Mouse (Mus musculus) bone marrow, adult 2 months (tissue): Measurements from ENCODE around the gene Zfp352.

Source experiments
- CTCF ChIP-seq: fragments of 200-500 bp; IDR thresholded peaks from 2 replicates; pipeline ENCODE4 v1.5.1; 2011; ENCODE audit warnings: low read length, control low read depth; ENCODE audit not compliant: control insufficient read depth, insufficient read depth
- POLR2A ChIP-seq: fragments of 200-500 bp; IDR thresholded peaks from 2 replicates; pipeline ENCODE4 v1.6.1; 2011; ENCODE audit warnings: low read depth, mild to moderate bottlenecking, control low read depth, low read length, borderline replicate concordance; ENCODE audit not compliant: control insufficient read depth

GRCm38 (mm10) chr4:90218520-90218919, at the start of gene Zfp352:
- no peak for TF ChIP-seq CTCF
- no peak for TF ChIP-seq POLR2A
